Mouse (Mus musculus): ENCODE results near the gene Iqsec2.

The Iqsec2 gene

DNA sequence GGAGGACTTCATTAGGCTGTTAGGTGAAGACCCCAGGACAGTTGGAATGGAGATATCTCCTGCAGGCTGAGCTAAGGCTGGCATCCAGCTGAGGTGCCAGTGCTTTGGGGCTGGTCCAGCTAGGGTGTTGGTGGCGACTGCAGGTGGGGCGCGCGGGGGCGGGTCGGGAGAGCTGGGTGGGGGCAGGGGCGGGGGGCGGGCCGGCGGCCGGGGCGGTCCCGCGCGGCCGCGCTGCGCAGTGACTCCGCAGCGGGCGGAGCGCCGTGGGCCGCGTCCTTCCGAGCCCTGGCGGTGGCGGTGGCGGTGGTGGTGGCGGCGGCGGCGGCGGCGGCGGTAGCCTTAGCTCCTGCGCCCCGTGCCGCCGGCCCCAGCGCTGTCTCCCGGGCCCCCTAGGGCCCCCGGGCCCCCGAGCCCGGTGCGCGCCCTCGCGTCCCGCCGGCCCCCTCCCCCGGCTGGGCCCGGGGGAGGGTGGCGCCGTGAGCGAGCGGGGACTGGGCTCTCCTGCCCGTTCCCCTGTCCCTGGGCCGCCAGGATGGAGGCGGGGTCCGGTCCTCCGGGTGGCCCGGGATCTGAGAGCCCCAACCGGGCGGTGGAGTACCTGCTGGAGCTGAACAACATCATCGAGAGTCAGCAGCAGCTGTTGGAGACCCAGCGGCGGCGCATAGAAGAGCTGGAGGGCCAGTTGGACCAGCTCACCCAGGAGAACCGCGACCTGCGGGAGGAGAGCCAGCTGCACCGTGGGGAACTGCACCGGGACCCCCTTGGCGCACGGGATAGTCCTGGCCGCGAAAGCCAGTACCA, at the start of gene Iqsec2:
TSS of gene Iqsec2 (plus strand) at position 328 of the 801 bp plus-strand sequence.
- DNase-seq = peak in 1 of 2 experiments; percentile 21

DNA sequence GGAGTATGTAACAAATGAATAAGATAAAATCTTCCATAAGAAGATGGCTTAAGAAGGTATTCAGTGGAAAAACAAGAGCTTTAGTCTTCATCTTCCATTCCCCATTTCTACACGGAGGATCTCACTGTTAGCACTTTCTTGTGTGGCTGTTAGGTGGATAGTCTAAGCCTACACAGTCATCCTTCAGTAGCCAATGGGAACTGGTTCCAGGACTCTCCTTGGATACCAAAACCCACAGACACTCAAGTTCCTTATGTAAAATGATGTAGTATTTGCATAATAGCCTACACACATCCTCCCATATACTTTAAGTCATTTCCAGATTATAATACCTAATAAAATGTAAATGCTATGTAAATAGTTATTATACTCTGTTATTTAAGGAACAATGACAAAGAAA, 46.5 kb upstream of the Iqsec2 start:
- DNase-seq = no peak

DNA sequence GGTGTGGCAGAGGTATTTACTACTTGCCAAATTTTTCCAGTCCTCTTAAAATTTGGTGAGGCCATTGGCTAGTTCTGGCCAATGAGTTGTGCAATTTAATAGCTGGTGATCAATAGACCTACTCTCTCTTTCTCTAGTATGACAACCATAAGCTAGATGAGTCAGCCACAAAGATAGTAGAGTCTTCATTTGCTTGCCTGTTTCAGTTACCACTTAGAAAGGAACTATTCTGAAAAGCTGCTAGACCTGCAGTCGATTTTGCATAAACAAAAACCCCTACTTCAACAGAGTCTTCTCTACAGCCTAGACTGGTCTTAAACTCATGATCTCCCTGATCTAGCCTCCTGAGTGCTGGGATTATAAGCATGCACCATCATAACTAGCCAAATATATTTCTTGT, 22.4 kb upstream of the Iqsec2 start:
- no peak for DNase-seq

DNA sequence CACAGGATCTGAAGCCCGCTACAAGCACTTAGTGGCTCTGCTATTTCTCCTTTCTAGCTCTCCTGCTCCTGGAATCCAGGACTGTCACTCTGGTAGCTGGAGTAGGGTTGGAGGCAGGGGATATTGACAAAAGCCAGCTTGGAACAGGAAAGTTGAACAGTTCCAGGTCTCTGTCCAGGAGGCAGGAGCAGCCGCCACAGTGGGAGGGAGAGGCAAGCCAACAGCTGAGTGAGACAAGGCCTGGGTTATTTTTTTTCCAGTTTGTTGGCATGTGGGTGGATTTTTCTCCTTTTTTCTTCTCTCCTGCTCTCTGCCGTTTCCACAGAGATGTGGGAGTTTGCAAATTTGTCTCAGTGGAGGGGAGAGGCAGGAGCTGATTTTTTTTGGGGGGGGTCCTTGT, 13.3 kb upstream of the Iqsec2 start:
- DNase-seq = no peak

DNA sequence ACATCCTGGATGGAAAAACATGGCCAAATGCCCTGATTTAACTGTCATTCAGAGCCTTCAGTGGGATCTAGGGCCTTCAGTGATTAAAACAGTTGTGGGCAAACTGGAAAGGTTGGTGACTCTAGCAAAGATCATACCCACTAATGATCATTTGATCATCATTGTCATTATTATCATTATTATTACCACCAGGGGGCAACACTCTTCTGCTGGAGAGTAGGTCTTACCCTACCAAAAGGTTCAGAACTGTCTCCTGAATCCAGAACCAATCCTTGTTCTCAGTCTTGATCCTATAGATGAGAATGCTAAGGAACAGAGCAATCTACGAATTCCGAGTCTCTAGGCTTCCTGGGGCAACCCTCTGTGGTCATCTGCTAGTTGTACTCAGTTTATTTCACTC, 12.0 kb upstream of the Iqsec2 start:
- DNase-seq = no peak

DNA sequence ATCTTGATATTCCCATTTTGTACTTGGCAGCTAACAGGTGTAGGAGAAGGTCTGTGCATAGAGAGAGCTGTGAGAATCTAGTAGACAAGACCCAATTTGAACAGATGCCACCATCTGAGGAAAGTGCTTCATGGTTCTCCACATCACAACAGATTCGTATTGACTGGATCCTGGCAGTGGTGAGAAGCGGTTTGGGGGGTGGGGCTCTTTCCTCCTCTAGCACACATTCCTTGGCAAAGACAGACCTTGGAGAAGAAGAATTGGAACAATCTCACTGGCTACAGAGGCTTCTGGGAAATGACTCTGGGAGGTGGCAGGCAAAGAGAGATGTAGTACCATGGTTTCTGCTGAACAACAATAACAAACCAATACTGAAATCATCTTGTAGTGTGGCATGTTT, 8.9 kb upstream of the Iqsec2 start:
- peak in 1 of 2 experiments; percentile 12 for DNase-seq

DNA sequence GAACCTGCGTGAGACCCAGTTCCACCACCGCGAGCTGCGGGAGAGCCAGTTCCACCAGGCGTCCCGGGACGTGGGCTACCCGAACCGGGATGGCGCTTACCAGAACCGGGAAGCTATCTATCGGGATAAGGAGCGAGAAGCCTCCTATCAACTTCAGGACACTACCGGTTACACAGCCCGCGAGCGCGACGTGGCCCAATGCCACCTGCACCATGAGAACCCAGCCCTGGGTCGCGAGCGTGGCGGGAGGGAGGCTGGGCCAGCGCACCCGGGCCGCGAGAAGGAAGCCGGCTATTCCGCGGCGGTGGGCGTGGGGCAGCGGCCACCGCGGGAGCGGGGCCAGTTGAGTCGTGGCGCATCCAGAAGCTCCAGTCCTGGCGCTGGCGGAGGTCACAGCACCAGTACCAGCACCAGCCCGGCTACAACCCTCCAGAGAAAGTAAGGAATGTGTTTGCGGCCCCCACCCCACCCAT, 710 bp downstream of the Iqsec2 start:
- DNase-seq = peak in 1 of 2 experiments; percentile 7

DNA sequence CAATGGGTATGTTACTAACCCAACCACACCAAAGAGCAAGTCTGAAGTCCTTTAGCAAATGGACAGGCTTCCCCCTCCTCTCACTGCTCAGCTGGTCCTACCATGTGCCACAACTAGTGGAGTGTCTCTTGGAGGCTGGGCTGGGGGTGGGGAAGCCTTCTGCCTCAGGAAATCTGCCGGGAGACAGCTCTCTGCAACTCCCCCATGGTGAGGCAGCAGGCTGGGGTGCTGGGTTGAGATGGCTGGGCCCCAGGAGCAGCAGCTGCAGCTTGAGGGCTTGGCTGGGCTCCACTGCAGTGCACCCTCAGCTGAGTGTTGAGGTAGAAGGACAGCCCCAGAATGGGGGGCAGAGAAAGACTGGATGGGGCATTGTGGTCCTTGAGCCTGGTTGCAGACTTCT, 2.1 kb downstream of the Iqsec2 start:
- no peak for DNase-seq

DNA sequence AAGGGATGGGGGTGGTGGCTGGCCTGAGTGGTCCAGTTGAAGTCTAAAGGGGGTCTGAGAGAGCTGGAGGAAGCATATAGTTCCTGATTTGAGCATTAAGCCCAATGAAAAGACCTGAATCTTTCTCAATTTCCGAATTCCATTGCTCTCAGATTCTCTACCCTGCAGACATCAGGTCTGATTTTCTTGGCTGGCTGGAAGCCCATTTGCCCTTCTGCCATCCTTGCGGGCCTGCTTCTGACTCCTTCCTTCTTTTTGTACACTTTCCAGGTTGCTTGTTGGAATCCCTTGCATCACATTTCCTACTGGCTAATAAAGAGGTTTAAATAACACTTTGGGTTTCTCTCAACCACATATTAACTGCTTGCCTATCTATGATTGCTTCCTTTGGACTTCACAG, 2.6 kb downstream of the Iqsec2 start:
- DNase-seq = no peak

DNA sequence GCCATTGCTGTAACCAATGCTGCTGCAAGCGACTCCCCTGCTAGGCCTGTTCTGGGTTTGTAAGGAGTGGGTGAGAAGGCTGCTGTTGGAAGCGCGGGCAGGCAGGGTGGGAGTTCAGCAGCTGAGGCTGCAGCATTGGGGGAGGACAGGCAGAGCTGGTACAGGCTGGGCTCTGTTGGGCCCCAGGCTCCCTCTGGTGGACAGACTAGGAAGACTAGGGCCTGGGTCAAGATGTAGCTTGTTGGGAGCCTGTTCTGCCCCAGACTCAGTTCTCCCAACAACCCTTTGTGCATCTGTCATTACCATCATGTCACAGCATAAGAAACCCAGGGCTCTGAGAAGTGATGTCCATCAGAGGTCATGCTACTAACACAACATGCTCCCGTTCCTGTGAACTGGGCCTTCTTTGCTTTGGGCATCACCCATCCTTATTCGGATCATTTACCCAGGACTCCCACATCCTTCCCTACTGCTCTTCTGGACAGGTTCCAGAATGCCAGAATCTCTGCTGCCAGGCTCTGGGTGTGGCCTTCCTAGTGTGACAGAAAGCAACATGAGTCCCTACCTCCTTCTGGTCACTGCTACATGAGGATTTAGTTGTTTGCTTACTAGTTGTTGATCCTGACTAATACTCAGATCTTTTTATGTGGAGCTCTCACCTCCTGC, 3.5 kb downstream of the Iqsec2 start:
- DNase-seq = peak; percentile 51 to 59

DNA sequence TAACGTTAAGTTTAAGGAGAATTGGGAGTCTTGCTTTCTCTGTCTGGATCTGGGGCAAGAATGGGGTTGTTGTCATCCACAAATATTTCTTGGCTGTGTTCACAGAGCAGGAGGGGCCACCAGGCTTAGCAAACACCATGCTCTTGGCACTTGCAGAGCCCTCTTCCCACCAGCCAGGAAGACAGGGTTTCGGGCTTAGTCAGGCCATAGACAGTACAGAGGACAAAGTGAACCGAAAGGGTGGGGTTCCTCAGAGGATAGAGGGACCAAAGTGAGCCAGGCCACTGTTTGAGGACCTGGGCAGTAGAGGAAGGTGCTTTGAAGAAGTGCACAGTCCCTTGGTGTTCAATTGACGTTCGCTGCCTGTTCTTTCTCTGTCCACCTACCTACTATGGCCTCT, 4.6 kb downstream of the Iqsec2 start:
- peak in 1 of 2 experiments; percentile 48 for DNase-seq

DNA sequence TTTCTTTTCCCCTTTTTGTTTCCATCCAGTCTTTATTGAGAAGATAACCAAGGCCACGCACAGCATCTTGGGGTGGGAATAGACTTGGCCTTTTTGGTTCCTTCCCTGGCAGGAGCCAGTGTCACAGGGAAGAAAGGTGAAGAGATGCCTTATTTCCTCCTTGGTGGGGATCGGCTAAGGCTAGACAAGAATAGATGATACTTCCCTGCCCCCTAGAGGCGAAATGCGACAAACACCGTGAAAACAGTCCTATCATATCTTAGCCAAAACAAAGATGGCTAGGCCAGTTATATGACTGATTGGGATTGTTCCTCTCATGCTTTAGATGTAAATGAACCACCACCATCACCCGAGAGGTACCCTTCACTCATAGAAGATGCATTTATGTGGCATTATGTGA, 7.6 kb downstream of the Iqsec2 start:
- DNase-seq = peak; percentile 25 to 58

DNA sequence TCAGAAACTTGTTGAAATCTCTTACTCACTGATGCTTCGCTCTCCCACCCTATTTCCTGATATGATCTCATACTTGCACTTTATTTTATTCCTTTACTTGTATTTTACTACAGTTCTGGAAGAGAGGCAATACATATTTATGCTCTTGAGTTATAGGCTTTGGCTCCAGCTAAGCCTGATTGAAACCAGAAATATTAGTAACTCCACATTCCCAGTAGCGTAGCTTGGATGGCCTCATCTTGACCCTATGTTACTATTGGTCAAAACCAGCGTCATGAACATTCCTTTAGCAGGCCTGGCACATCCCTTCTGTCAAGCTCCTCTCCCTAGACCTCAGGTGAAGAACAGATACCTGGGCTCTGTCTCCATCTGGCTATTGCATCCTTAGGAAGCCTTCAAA, 14.2 kb downstream of the Iqsec2 start:
- no peak for DNase-seq

DNA sequence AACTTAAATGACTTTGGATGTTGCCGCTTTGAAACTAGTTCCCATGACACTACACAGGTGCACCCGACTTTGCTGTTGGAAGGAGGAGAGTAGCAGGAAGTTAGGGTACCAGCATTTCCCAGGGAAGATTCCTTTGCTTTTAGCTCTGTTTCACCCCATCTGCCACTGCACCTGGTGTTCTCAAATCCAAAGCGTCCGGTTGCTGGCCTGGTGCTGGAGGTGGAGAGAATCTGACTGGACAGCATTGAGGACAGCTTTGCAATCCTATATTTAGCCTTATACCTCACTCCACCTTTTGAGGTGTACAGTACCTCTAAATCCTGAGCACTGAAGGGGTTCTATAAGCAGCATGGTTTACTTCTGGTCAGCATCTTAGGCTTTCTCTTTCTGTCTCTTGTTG, 17.3 kb downstream of the Iqsec2 start:
- no peak for DNase-seq

DNA sequence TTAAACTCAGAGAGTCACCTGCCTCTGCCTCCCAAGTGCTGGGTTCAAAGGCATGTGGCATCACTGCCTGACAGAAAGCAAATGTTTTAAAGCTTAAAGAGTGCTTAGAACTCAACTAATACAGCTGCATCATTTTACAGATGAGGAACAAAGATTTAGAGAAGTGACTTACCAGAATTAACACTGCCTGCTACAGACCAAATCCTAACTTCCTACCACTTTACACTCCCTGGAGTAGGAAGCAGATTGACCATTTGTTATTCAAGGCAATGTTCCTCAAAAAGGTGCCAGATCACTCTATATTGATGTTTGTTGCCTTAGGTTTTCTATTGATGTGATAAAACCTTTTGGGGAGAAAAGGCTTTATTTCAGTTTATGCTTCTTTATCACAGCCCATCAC, 20.0 kb downstream of the Iqsec2 start:
- DNase-seq = no peak

DNA sequence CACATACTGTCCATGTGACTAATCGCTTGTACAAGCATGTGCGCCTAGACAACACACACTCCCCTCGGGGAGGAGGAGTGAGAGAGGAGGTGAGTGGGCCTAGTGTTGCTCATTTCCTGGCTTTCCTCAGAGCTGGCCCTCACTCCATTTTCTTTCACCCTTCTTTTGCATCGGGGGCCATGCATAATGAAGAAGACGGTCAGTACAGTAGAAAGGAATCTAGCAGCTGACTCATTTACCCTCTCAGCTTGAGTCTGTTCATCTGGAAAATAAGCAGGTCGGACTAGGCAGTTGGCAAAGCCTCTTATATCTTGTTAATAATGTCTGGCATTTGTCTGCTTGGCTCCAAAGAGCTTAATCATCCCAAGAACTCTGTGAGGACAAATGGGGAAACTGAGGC, 22.1 kb downstream of the Iqsec2 start:
- DNase-seq = no peak

DNA sequence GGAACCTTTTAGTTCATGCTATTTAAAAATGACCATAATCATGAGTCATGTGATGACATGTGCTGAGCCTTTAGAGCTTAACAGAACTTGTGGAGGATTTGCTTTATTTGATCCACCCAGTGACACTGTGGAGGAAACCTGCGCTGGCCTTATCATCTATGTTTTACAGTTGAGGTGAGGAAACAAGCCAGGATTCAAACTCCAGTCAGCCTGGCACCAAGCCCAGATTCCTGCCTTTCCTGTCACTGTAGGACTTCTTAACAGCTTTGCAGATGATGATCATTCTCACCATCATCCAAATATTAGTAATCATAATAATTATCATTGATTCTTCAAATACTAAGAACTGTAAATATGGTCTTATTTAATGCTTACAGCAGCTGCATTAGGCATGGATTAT, 24.5 kb downstream of the Iqsec2 start:
- peak in 1 of 2 experiments; percentile 10 for DNase-seq

DNA sequence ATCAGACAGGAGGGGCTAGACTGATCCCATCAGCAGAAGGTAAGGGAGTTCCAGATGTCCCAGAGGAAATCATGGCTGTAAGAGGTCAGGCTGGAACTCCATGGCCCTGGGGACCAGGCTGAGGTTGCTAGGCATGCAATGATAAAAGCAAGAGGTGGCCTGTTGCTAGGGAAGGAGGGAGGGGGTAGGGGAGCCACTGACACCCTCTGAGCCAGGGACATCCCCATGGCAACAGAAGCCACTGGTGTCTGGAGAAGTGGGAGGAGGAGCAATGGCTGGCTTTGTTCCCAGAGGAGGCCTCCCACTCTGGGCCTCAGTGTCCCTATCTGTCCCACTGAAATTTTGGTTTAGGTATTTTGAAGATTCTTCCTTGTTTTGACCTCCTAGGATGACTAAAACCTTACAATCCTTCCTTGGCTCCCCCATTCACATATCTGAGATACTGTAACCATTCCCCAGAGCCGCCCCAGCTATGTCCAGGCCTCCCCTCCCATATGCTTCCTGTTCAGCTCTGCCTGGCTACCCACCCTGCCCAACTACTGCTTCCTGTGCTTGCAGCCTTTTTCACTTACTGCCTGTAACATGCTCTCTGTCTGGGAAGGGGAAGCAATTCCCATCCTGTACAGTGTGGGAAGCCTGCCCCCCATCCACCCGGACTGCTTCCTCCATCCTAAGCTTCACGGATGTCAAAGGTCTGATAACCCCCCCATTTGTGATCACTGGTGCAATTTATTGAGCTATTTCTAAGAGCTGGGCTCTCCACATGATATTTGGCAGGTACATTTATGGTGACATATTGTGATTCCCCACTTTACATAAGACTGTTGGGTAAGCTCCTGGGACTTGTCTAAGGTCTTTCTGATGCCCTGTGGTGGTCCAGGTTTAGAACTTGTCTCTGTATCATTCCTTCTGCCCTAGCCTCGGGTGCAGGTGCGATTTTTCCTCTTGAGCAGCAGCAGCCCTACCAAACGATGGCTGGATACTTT, 27.3 kb downstream of the Iqsec2 start:
- DNase-seq = peak in 1 of 2 experiments; percentile 27

DNA sequence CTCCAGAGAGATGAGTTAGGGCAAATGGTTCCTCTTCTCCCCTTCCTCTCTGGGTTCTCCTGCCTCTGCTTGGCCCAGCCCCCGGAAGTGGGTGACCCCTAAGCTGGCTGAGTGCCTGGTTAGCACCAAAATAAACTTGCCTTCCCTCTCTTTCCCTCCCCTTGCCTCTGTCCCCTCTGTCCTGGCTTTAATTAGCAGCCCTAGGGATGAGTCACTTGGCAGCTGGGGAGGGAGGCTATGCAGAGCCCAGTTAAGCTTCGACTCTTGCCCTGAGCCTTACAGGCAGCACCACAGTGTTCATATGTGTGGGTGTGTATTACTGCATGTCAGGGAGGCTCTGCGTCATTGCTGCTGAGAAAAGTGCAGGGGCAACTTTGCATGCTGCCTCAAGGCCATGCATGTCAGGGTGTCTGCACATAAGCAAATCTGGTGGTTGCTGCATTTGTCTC, 28.4 kb downstream of the Iqsec2 start:
- DNase-seq = peak; percentile 24 to 38

DNA sequence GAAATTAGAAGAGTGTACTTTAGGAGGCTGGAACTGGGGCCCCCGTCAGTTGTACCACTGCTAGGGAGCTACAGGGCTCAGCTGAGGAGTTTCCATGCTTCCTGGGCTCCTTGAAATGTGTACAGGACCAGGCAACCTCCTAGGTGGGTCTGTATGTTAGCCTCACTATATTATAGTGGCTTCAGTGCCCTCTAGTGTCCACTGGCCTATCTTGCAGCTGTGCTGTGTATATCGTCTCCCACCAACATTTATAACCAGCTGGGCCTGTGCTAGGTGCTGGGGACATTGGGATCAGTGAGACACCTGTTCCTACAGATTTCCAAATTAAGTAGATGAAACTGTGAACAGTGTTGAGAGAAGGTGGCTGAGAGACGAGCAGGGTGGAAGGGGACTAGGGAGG, 31.2 kb downstream of the Iqsec2 start:
- peak; percentile 15 to 44 for DNase-seq

DNA sequence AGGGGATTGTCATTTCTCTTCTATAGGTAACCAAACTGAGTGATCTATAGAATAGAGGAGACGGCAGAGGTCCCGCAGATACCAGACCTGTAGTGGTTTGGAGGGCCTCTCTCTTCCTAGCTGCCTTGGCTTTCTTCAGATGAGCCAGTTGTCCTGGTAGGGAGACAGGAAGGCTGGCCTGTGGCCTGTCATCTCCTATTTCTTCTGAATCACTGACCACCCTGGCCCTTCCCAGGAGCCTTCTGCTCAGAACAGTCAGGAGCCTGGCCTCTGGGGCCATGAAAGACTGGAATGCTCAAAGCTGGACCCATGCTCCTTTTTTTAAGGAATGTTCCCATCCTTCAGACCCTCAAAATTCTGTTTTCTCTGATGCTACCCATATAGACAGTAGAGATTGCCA, 33.8 kb downstream of the Iqsec2 start:
- DNase-seq = no peak

DNA sequence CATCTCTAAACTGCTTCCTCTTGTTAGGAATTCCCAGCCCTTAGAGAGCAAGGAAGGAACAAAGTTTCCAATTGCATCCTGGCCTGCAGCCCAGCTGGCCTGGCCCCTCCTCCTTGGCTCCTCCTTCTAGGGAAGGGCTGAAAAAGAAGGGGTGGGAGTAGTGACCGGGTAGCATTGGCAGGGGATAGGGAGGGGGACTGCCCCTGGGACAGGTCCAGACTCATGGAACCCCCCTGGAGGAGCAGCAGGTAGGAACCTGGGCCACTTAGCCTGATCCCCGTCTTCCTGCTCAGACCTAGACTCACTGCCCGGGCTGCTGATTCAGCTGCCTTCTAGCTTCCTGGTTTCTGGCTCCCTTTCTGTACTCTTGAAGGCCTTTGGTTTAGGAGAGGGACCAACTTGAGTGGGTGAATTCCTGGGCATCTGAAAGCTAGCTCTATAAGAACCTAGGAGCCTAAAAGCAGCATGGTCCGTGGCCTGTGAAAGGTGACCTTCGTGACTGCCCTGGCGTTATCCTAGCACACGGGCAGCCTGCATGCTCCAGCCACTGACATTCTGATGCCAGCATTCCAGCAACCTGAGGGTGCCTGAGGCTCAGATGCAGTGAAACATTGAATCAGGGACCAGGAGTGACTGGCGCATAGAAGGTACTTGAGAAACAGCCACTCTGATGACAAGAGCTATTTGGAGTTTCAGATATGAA, 34.9 kb downstream of the Iqsec2 start:
- DNase-seq = peak; percentile 69 to 82
